Mouse (Mus musculus) MEL (cell line): Measurements from ENCODE around the gene Cux1.
A peak's percentile ranks its signal among the peaks of the same experiment; 100 is the strongest.

Experiments used
- CTCF ChIP-seq, 3 experiments: IDR thresholded peaks in 2 of 3; conservative IDR thresholded peaks in 1 of 3; 2 replicates each; pipeline ENCODE4 v1.5.1; 2011 to 2012; ENCODE audit warnings: low read length in 3 of 3, low read depth in 2 of 3, mild to moderate bottlenecking in 2 of 3, improper control_type of control experiment in 1 of 3, inconsistent platforms in 1 of 3, mixed read lengths in 1 of 3, moderate library complexity in 1 of 3; ENCODE audit not compliant: control insufficient read depth in 1 of 3, insufficient read depth in 1 of 3, poor library complexity in 1 of 3, severe bottlenecking in 1 of 3
- E2F4 ChIP-seq: IDR thresholded peaks from 2 replicates; pipeline ENCODE4 v1.6.1; 2011; ENCODE audit warnings: low read depth, low read length, improper control_type of control experiment, borderline replicate concordance
- GATA1 ChIP-seq: IDR thresholded peaks from 2 replicates; pipeline ENCODE4 v1.6.1; 2011; ENCODE audit warnings: low read depth, low read length, improper control_type of control experiment
- MAX ChIP-seq: IDR thresholded peaks from 2 replicates; pipeline ENCODE4 v1.6.1; 2011; ENCODE audit warnings: low read length, improper control_type of control experiment
- MEF2A ChIP-seq: IDR thresholded peaks from 2 replicates; pipeline ENCODE4 v1.6.1; 2014; ENCODE audit warnings: low read depth, mild to moderate bottlenecking, inconsistent platforms, low read length, improper control_type of control experiment; ENCODE audit not compliant: poor library complexity, insufficient replicate concordance, severe bottlenecking; ENCODE audit errors: extremely low read depth
- MYC ChIP-seq: IDR thresholded peaks from 2 replicates; pipeline ENCODE4 v1.6.1; 2011; ENCODE audit warnings: low read depth, mild to moderate bottlenecking, low read length, improper control_type of control experiment, moderate library complexity
- POLR2A ChIP-seq, 2 experiments: IDR thresholded peaks; 2 replicates each; pipeline ENCODE4 v1.6.1; 2011 to 2012; ENCODE audit warnings: low read length in 2 of 2, mild to moderate bottlenecking in 2 of 2, control low read depth in 1 of 2, improper control_type of control experiment in 1 of 2, low read depth in 1 of 2, moderate library complexity in 1 of 2; ENCODE audit not compliant: control insufficient read depth in 1 of 2, insufficient read depth in 1 of 2, poor library complexity in 1 of 2
- POLR2AphosphoS2 ChIP-seq: IDR thresholded peaks from 2 replicates; pipeline ENCODE4 v1.6.1; 2011; ENCODE audit warnings: low read length, improper control_type of control experiment
- ZMIZ1 ChIP-seq: IDR thresholded peaks from 2 replicates; pipeline ENCODE4 v1.6.1; 2012; ENCODE audit warnings: low read depth, mild to moderate bottlenecking, inconsistent platforms, low read length, improper control_type of control experiment, moderate library complexity
- ZNF384 ChIP-seq: IDR thresholded peaks from 2 replicates; pipeline ENCODE4 v1.6.1; 2012; ENCODE audit warnings: low read depth, mild to moderate bottlenecking, inconsistent platforms, low read length, improper control_type of control experiment

DNA sequence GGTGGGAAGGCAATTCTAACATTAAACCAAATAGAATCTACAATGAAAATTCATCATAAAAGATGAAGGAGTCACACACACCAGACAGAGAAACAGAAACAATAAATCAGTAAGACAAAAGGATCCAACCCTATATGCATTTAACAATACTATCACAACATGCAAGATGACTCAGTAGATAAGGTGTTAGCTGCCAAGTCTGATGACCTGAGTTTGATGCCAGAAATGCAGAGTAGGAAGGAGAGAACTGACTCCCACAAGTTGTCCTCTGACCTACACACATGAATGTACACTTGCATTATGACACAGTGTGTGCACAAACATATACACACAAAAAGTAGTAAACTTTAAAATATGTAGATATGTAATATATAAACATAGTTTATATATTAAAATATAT lies 24.1 kb downstream of the Cux1 start:
- TF ChIP-seq GATA1 = peak; percentile 48; the same call in 1 of the 2 replicates
- no peak for TF ChIP-seq POLR2AphosphoS2
- no peak for TF ChIP-seq MAX
- TF ChIP-seq MEF2A = no peak
- no peak for TF ChIP-seq CTCF (IDR thresholded peaks at IDR 0.05 in 2 of 3, conservative IDR thresholded peaks at IDR 0.05 in 1 of 3; ENCODE audit: control insufficient read depth in 1 of 3, insufficient read depth in 1 of 3, low read depth in 2 of 3, low read length in 3 of 3, poor library complexity in 1 of 3, severe bottlenecking in 1 of 3)
- no peak for TF ChIP-seq E2F4
- no peak for TF ChIP-seq MYC
- TF ChIP-seq POLR2A (IDR thresholded peaks at IDR 0.05; ENCODE audit: control insufficient read depth in 1 of 2, insufficient read depth in 1 of 2, low read depth in 1 of 2, low read length in 2 of 2, poor library complexity in 1 of 2) = no peak
- no peak for TF ChIP-seq ZMIZ1
- no peak for TF ChIP-seq ZNF384
